Mouse (Mus musculus) Patski (cell line): ENCODE results near the gene Hoxa6. TPM values are rescaled to one million over a fixed set of nuclear protein-coding genes. Genes with fewer than 3 reads are reported as not detected.

Experiments
- ATAC-seq: fragments of 100-300 bp; one replicate; pipeline ENCODE4 v1.8.0; 2021
- CTCF ChIA-PET: fragments of 350-600 bp; sonication (Branson Sonifier 250); formaldehyde crosslinking; loops from one replicate; lab custom pipeline; 2022; ENCODE audit warnings: inconsistent platforms; lab: Charles Lee
- POLR2A ChIA-PET: fragments of 350-600 bp; sonication (Branson Sonifier 250); formaldehyde crosslinking; loops from one replicate; lab custom pipeline; 2022; ENCODE audit warnings: antibody characterized with exemption, inconsistent platforms; lab: Charles Lee
- DNase-seq: peaks from one replicate; pipeline ENCODE4 v3.0.0-alpha.2; 2011; ENCODE audit warnings: low read depth, low spot score
- H3K27me3 ChIP-seq: fragments of 371-371 bp; one replicate; pipeline ENCODE4 v1.5.1; 2021
- CTCF ChIP-seq: fragments of 100-300 bp; IDR thresholded peaks from one replicate; pipeline ENCODE4 v1.5.1; 2021
- in situ Hi-C: fragments of 300-500 bp; cut with MboI; formaldehyde crosslinking; loops from 3 replicates; pipeline ENCODE4 v1.11.1; 2018; ENCODE audit warnings: low pct_unique_long_range_greater_than_20kb, mixed read lengths
- polyA plus RNA-seq: library from polyadenylated mRNA; unstranded; gene quantifications from one replicate; pipeline ENCODE4 v1.2.3, GENCODE M21; 2021

Gene Hoxa6
- polyA plus RNA-seq, 1 experiment from 2014 or later = 13.5 TPM

GRCm38 (mm10) chr6:52242801-52243332, 34.3 kb upstream of the Hoxa6 start:
- ATAC-seq (no peak), DNase-seq (no peak)
- ChIA-PET CTCF (interaction anchor here (1.1 kb wide), 2 partner anchors 11 to 20 kb away, joined by 4 to 6 read pairs; no protein-coding TSS in a partner anchor), POLR2A (interaction anchor here (21.2 to 37.4 kb wide), 2 partner anchors 20 to 65 kb away, joined by 378 to 778 read pairs; partner anchors contain the start of genes 5730596B20Rik, Gm28308, Hoxa3 and Hoxa6)
- no peak for TF ChIP-seq CTCF
- in situ Hi-C loops = loop anchor here (25.0 kb wide), 1 partner anchor 1256 kb away; no protein-coding TSS in a partner anchor
- H3K27me3 ChIP-seq = no peaks in the 10 kb centered on the region

GRCm38 (mm10) chr6:52241001-52241621, 32.6 kb upstream of the Hoxa6 start:
- DNase-seq (no peak), ATAC-seq (no peak)
- TF ChIP-seq CTCF = no peak
- in situ Hi-C loops = loop anchor here (25.0 kb wide), 1 partner anchor 1254 kb away; no protein-coding TSS in a partner anchor
- ChIA-PET POLR2A (interaction anchor here (0.7 to 37.4 kb wide), 6 partner anchors 11 to 771 kb away, joined by 3 to 778 read pairs (median 5); partner anchors contain the start of genes 5730596B20Rik, Cbx3, Gm28308 and Hnrnpa2b1), CTCF (interaction anchor here (0.7 to 3.4 kb wide), 13 partner anchors 9 to 81 kb away, joined by 3 to 20 read pairs (median 4); partner anchors contain the start of genes Hoxa7 and Hoxa9)
- no peaks in the 10 kb centered on the region for H3K27me3 ChIP-seq

GRCm38 (mm10) chr6:52240389-52241000, 32.0 kb upstream of the Hoxa6 start, which contains the start of gene Hoxa10:
Hoxa10 (minus strand) TSS chr6:52240854.
- no peak for DNase-seq
- in situ Hi-C loops = loop anchor here (25.0 kb wide), 1 partner anchor 1253 kb away; no protein-coding TSS in a partner anchor
- CTCF ChIA-PET = interaction anchor here (0.7 to 3.4 kb wide), 15 partner anchors 9 to 80 kb away, joined by 3 to 20 read pairs (median 4); partner anchors contain the start of genes Hoxa7 and Hoxa9
- POLR2A ChIA-PET = interaction anchor here (0.7 to 37.4 kb wide), 7 partner anchors 12 to 771 kb away, joined by 3 to 778 read pairs (median 4); partner anchors contain the start of genes 5730596B20Rik, Cbx3, Gm28308 and Hnrnpa2b1
- peak; percentile 59 for ATAC-seq
- TF ChIP-seq CTCF = no peak
- H3K27me3 ChIP-seq = no peaks in the 10 kb centered on the region

GRCm38 (mm10) chr6:52239625-52240388, 31.3 kb upstream of the Hoxa6 start:
- CTCF ChIA-PET = interaction anchor here (1.0 to 3.4 kb wide), 10 partner anchors 10 to 56 kb away, joined by 3 to 20 read pairs (median 4); partner anchors contain the start of genes Hoxa7 and Hoxa9
- ATAC-seq (no peak), DNase-seq (no peak)
- no peak for TF ChIP-seq CTCF
- POLR2A ChIA-PET = interaction anchor here (1.3 to 37.4 kb wide), 6 partner anchors 7 to 599 kb away, joined by 3 to 778 read pairs (median 6); partner anchors contain the start of genes 5730596B20Rik, Gm28308, Hoxa3 and Hoxa5
- H3K27me3 ChIP-seq = no peaks in the 10 kb centered on the region
- in situ Hi-C loops = loop anchor here (25.0 kb wide), 1 partner anchor 1253 kb away; no protein-coding TSS in a partner anchor

- POLR2A ChIA-PET = interaction anchor here (1.4 to 37.4 kb wide), 4 partner anchors 8 to 61 kb away, joined by 4 to 778 read pairs (median 192); partner anchors contain the start of genes 5730596B20Rik, Gm28308, Hoxa3 and Hoxa5
- DNase-seq (no peak), ATAC-seq (no peak)
- H3K27me3 ChIP-seq = no peaks in the 10 kb centered on the region
- CTCF ChIA-PET = interaction anchor here (1.4 to 3.4 kb wide), 5 partner anchors 9 to 236 kb away, joined by 3 to 20 read pairs (median 5); partner anchors contain the start of genes Hoxa7 and Hoxa9
- in situ Hi-C loops = loop anchor here (25.0 kb wide), 1 partner anchor 1252 kb away; no protein-coding TSS in a partner anchor
- no peak for TF ChIP-seq CTCF
Measured at GRCm38 (mm10) chr6:52238976-52239375, 30.5 kb upstream of the Hoxa6 start.

- no peaks in the 10 kb centered on the region for H3K27me3 ChIP-seq
- POLR2A ChIA-PET = interaction anchor here (0.7 to 37.4 kb wide), 4 partner anchors 9 to 1485 kb away, joined by 3 to 778 read pairs (median 192); partner anchors contain the start of genes 5730596B20Rik, Gm28308, Hoxa3 and Hoxa6
- in situ Hi-C loops = loop anchor here (25.0 kb wide), 1 partner anchor 1251 kb away; no protein-coding TSS in a partner anchor
- ATAC-seq (no peak), DNase-seq (no peak)
- no peak for TF ChIP-seq CTCF
- CTCF ChIA-PET = interaction anchor here (1.0 to 3.4 kb wide), 6 partner anchors 8 to 237 kb away, joined by 3 to 20 read pairs (median 5); partner anchors contain the start of genes Hoxa7 and Hoxa9
Measured at GRCm38 (mm10) chr6:52238155-52238545, 29.6 kb upstream of the Hoxa6 start.

- POLR2A ChIA-PET = interaction anchor here (0.7 to 37.4 kb wide), 6 partner anchors 1 to 1485 kb away, joined by 3 to 778 read pairs (median 192); partner anchors contain the start of genes 5730596B20Rik, Gm28308, Hoxa10 and Hoxa11
- in situ Hi-C loops = loop anchor here (25.0 kb wide), 1 partner anchor 1250 kb away; no protein-coding TSS in a partner anchor
- no peak for ATAC-seq
- no peaks in the 10 kb centered on the region for H3K27me3 ChIP-seq
- CTCF ChIA-PET = interaction anchor here (1.0 to 3.4 kb wide), 8 partner anchors 7 to 236 kb away, joined by 4 to 20 read pairs (median 8); partner anchors contain the start of genes Gm28308, Hoxa3, Hoxa7 and Hoxa9
- no peak for TF ChIP-seq CTCF
- no peak for DNase-seq
Measured at GRCm38 (mm10) chr6:52237346-52238154, 29.0 kb upstream of the Hoxa6 start.

- POLR2A ChIA-PET = interaction anchor here (1.0 to 37.4 kb wide), 4 partner anchors 2 to 233 kb away, joined by 3 to 778 read pairs (median 578); partner anchors contain the start of genes 5730596B20Rik, Gm28308, Hoxa10 and Hoxa11
Measured at GRCm38 (mm10) chr6:52236806-52237205, 28.3 kb upstream of the Hoxa6 start.

More at GRCm38 (mm10) chr6:52236806-52237205, 28.3 kb upstream of the Hoxa6 start:
- TF ChIP-seq CTCF = no peak
- ATAC-seq = no peak
- in situ Hi-C loops = loop anchor here (25.0 kb wide), 1 partner anchor 1250 kb away; no protein-coding TSS in a partner anchor
- H3K27me3 ChIP-seq = no peaks in the 10 kb centered on the region
- CTCF ChIA-PET = interaction anchor here (1.6 to 2.3 kb wide), 3 partner anchors 16 to 22 kb away, joined by 4 to 18 read pairs (median 11); partner anchors contain the start of genes Gm28308, Hoxa3 and Hoxa7
- no peak for DNase-seq
